Mouse (Mus musculus): ENCODE data around the gene Ces1h. TPM values are rescaled to one million over a fixed set of nuclear protein-coding genes. Genes with fewer than 3 reads are reported as not detected.

The Ces1h gene
- not detected in 2 replicates for polyA plus RNA-seq (2021; fragmentation: Nextera tagmentation)
- long read RNA-seq, experiment 1: 0 reads
- long read RNA-seq, experiment 2: 0 reads

DNA sequence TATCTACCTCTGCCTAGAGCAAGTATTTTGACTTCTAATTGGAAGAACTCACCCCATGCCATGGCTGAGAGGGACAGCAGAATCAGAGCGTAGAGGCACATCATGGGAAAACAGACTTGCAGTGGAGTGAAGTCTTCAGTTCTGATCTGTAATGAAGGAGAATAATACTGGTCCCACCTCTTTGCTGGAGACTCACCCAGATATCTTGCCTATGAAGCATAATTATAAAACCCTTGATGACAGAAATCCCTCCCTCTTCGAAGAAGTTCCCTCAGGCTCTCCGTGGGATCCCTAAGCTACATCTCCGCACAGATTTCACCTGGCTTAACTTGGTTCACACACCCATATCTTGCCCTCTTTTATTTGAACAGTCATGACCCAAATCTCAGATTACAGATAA lies at the start of gene Ces1h:
Ces1h (minus strand) TSS at position 101 of the 400 bp plus-strand sequence.

DNA sequence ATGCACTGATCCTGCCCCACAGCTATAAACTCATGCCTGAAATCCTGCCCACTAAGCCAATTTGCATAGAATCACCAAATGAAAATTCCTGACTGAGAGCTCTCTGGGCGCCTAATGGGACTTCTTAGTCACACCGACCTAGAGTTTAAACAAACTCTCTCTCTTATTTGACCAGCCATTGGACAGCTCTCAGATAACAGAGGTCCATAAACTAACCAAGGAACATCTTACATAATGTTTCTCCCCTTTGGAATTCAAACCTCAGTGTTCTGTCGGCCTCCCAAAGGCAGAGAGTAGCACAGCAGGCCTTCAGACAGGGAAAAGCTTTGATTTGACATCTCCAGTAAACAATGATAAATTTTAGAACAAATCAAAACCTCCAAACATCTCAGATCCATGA lies 42.3 kb downstream of the Ces1h start, which contains the start of gene Ces1g:
Ces1g (minus strand) TSS at position 102 of the 400 bp plus-strand sequence.

Other genes starting within 250 kb of the Ces1h start
- gene Ces1c, start 248.4 kb downstream of the Ces1h start, polyA plus RNA-seq (2021; fragmentation: Nextera tagmentation): not detected in 2 replicates
- 0.68 and 1.4 TPM in 2 replicates for gene Ces1d, start 181.9 kb downstream of the Ces1h start, polyA plus RNA-seq (2021; fragmentation: Nextera tagmentation)
- not detected in 2 replicates for gene Ces1e, start 150.1 kb downstream of the Ces1h start, polyA plus RNA-seq (2021; fragmentation: Nextera tagmentation)
- not detected in 2 replicates for gene Ces1f, start 100.0 kb downstream of the Ces1h start, polyA plus RNA-seq (2021; fragmentation: Nextera tagmentation)
- gene Ces1g, start 42.4 kb downstream of the Ces1h start, polyA plus RNA-seq (2021; fragmentation: Nextera tagmentation): not detected in 2 replicates
- gene Ces5a, start 156.1 kb upstream of the Ces1h start, polyA plus RNA-seq (2021; fragmentation: Nextera tagmentation): 0.44 and 0.46 TPM in 2 replicates